Mouse (Mus musculus): ENCODE data around the gene Cavin1. TPM values are rescaled to one million over a fixed set of nuclear protein-coding genes. Genes with fewer than 3 reads are reported as not detected.

Gene Cavin1
- polyA plus RNA-seq, 1 experiment from 2014 or later, result 16.3 TPM

GRCm38 (mm10) chr11:100908112-100908511, 62.6 kb downstream of the Cavin1 start:
- Histone ChIP-seq H3K9me3 (ENCODE audit: control insufficient read depth, low read length) (no peaks in the 10 kb centered on the region), H3K4me3 (replicated peaks; ENCODE audit: low read depth, low read length) (no peak overlapping the region), H3K36me3 (ENCODE audit: control insufficient read depth, insufficient read depth, low read length) (peaks cover 34% of the 10 kb centered on the region), H3K4me1 (ENCODE audit: control insufficient read depth, insufficient read depth, low read length) (no peaks in the 10 kb centered on the region), H3K9ac (replicated peaks; ENCODE audit: low read length) (no peak overlapping the region), H3K27me3 (ENCODE audit: control insufficient read depth, insufficient read depth, low read length) (no peaks in the 10 kb centered on the region), H3K4me2 (ENCODE audit: low read length) (no peak overlapping the region), H3K27ac (replicated peaks; ENCODE audit: low read depth, low read length) (no peak overlapping the region)
- ATAC-seq (ENCODE audit: low FRiP score, low TSS enrichment), result no peak
- DNase-seq, result no peak
- WGBS, result 93% methylated on average over 2 of the region's 2 CpGs

GRCm38 (mm10) chr11:100906885-100907284, 63.8 kb downstream of the Cavin1 start:
- Histone ChIP-seq H3K4me2 (ENCODE audit: low read length) (no peak overlapping the region), H3K4me3 (replicated peaks; ENCODE audit: low read depth, low read length) (no peak overlapping the region), H3K9ac (replicated peaks; ENCODE audit: low read length) (no peak overlapping the region), H3K9me3 (ENCODE audit: control insufficient read depth, low read length) (no peaks in the 10 kb centered on the region), H3K27ac (replicated peaks; ENCODE audit: low read depth, low read length) (no peak overlapping the region), H3K36me3 (ENCODE audit: control insufficient read depth, insufficient read depth, low read length) (peaks cover 42% of the 10 kb centered on the region), H3K27me3 (ENCODE audit: control insufficient read depth, insufficient read depth, low read length) (no peaks in the 10 kb centered on the region), H3K4me1 (ENCODE audit: control insufficient read depth, insufficient read depth, low read length) (no peaks in the 10 kb centered on the region)
- no peak for ATAC-seq (ENCODE audit: low FRiP score, low TSS enrichment)
- whole genome bisulfite sequencing, result 95% methylated on average over 4 of the region's 4 CpGs
- DNase-seq, result no peak

Other genes with a start within 250 kb of the Cavin1 start
- 86.8 and 156 TPM in 2 replicates for gene Rab5c, start 232.7 kb downstream of the Cavin1 start, polyA plus RNA-seq (2014; fragmentation: Nextera tagmentation; extraction: Ambion mirVana)
- 9.8 and 13.0 TPM in 2 replicates for gene Kcnh4, start 210.9 kb downstream of the Cavin1 start, polyA plus RNA-seq (2014; fragmentation: Nextera tagmentation; extraction: Ambion mirVana)
- 0.55 TPM in 1 of 2 replicates, not detected in the other for gene Hcrt, start 208.0 kb downstream of the Cavin1 start, polyA plus RNA-seq (2014; fragmentation: Nextera tagmentation; extraction: Ambion mirVana)
- gene Ghdc, start 199.9 kb downstream of the Cavin1 start, polyA plus RNA-seq (2014; fragmentation: Nextera tagmentation; extraction: Ambion mirVana), result 3.0 TPM in 2 replicates
- 17.2 and 18.6 TPM in 2 replicates for gene Stat5b, start 120.2 kb downstream of the Cavin1 start, polyA plus RNA-seq (2014; fragmentation: Nextera tagmentation; extraction: Ambion mirVana)
- 1.7 and 1.9 TPM in 2 replicates for gene Stat5a, start 111.5 kb downstream of the Cavin1 start, polyA plus RNA-seq (2014; fragmentation: Nextera tagmentation; extraction: Ambion mirVana)
- gene Stat3, start 31.3 kb downstream of the Cavin1 start, polyA plus RNA-seq (2014; fragmentation: Nextera tagmentation; extraction: Ambion mirVana), result 29.6 and 30.6 TPM in 2 replicates
- gene Atp6v0a1, start 38.6 kb upstream of the Cavin1 start, polyA plus RNA-seq (2014; fragmentation: Nextera tagmentation; extraction: Ambion mirVana), result 115 and 119 TPM in 2 replicates
- 9.5 and 9.8 TPM in 2 replicates for gene Naglu, start 99.1 kb upstream of the Cavin1 start, polyA plus RNA-seq (2014; fragmentation: Nextera tagmentation; extraction: Ambion mirVana)
- gene Hsd17b1, start 107.5 kb upstream of the Cavin1 start, polyA plus RNA-seq (2014; fragmentation: Nextera tagmentation; extraction: Ambion mirVana), result 0.16 and 0.43 TPM in 2 replicates
- 43.6 and 44.4 TPM in 2 replicates for gene Coasy, start 111.7 kb upstream of the Cavin1 start, polyA plus RNA-seq (2014; fragmentation: Nextera tagmentation; extraction: Ambion mirVana)
- gene Mlx, start 116.4 kb upstream of the Cavin1 start, polyA plus RNA-seq (2014; fragmentation: Nextera tagmentation; extraction: Ambion mirVana), result 92.9 and 100 TPM in 2 replicates
- gene Psmc3ip, start 124.5 kb upstream of the Cavin1 start, polyA plus RNA-seq (2014; fragmentation: Nextera tagmentation; extraction: Ambion mirVana), result 19.2 and 19.6 TPM in 2 replicates
- gene Retreg3, start 149.0 kb upstream of the Cavin1 start, polyA plus RNA-seq (2014; fragmentation: Nextera tagmentation; extraction: Ambion mirVana), result 13.1 and 26.0 TPM in 2 replicates
- 73.3 and 75.5 TPM in 2 replicates for gene Tubg1, start 149.1 kb upstream of the Cavin1 start, polyA plus RNA-seq (2014; fragmentation: Nextera tagmentation; extraction: Ambion mirVana)
- gene Tubg2, start 185.0 kb upstream of the Cavin1 start, polyA plus RNA-seq (2014; fragmentation: Nextera tagmentation; extraction: Ambion mirVana), result 42.2 and 56.0 TPM in 2 replicates
- gene Cntnap1, start 199.6 kb upstream of the Cavin1 start, polyA plus RNA-seq (2014; fragmentation: Nextera tagmentation; extraction: Ambion mirVana), result 2.3 and 2.8 TPM in 2 replicates
- 8.2 and 8.4 TPM in 2 replicates for gene Plekhh3, start 200.5 kb upstream of the Cavin1 start, polyA plus RNA-seq (2014; fragmentation: Nextera tagmentation; extraction: Ambion mirVana)
- 0.16 TPM in 1 of 2 replicates, not detected in the other for gene Ccr10, start 204.6 kb upstream of the Cavin1 start, polyA plus RNA-seq (2014; fragmentation: Nextera tagmentation; extraction: Ambion mirVana)

Data from midbrain, embryonic 14.5 days (tissue).